Mouse (Mus musculus) G1E (cell line): Measurements from ENCODE around the gene Ugdh. TPM values are rescaled to one million over a fixed set of nuclear protein-coding genes. Genes with fewer than 3 reads are reported as not detected.

Experiments used
- ATAC-seq: 2 replicates; pipeline ENCODE4 v1.8.0; 2016; ENCODE audit warnings: mild to moderate bottlenecking; ENCODE audit not compliant: insufficient number of reproducible peaks, poor library complexity, low FRiP score, severe bottlenecking; ENCODE audit errors: extremely low read depth
- DNase-seq: peaks from one replicate; pipeline ENCODE4 v3.0.0; 2012; ENCODE audit warnings: low spot score
- H3K27me3 ChIP-seq: 2 replicates; pipeline ENCODE4 v1.6.1; 2012; ENCODE audit warnings: mild to moderate bottlenecking, low read length, inconsistent platforms; ENCODE audit not compliant: insufficient read depth
- H3K36me3 ChIP-seq: replicated peaks from 2 replicates; pipeline ENCODE3; 2012; ENCODE audit warnings: mild to moderate bottlenecking, inconsistent platforms
- H3K4me1 ChIP-seq: 2 replicates; pipeline ENCODE4 v1.6.1; 2012; ENCODE audit warnings: low read depth, low read length, inconsistent platforms, mixed read lengths; ENCODE audit not compliant: insufficient read depth
- H3K4me3 ChIP-seq: 2 replicates; pipeline ENCODE4 v1.5.1; 2012; ENCODE audit warnings: low read depth, mild to moderate bottlenecking, inconsistent platforms, low read length, moderate library complexity, mixed read lengths
- H3K9me3 ChIP-seq: replicated peaks from 2 replicates; pipeline ENCODE4 v1.6.1; 2012; ENCODE audit warnings: inconsistent platforms
- CTCF ChIP-seq: IDR thresholded peaks from 2 replicates; pipeline ENCODE4 v1.5.1; 2012; ENCODE audit warnings: low read depth, low read length, inconsistent platforms, mixed read lengths
- GATA1 ChIP-seq: IDR thresholded peaks from 2 replicates; pipeline ENCODE4 v1.6.1; 2012; ENCODE audit warnings: borderline replicate concordance, low read length, inconsistent platforms, mixed read lengths
- GATA2 ChIP-seq: IDR thresholded peaks from 2 replicates; pipeline ENCODE4 v1.6.1; 2012; ENCODE audit warnings: low read depth, low read length, inconsistent platforms, borderline replicate concordance
- POLR2AphosphoS5 ChIP-seq: IDR thresholded peaks from 2 replicates; pipeline ENCODE4 v1.6.1; 2012; ENCODE audit warnings: low read depth, low read length, inconsistent platforms; ENCODE audit not compliant: insufficient replicate concordance
- TAL1 ChIP-seq: conservative IDR thresholded peaks from 2 replicates; pipeline ENCODE4 v1.6.1; 2012; ENCODE audit warnings: low read depth, low read length, inconsistent platforms, mixed read lengths
- polyA plus RNA-seq: library from polyadenylated mRNA; stranded (reverse); fragments of >175 nt; gene quantifications from 2 replicates; pipeline ENCODE4 v1.2.3, GENCODE M21; 2012
- total RNA-seq, 2 experiments: library from RNA; stranded (forward) in 1 of 2; stranded (reverse) in 1 of 2; fragments of 200-1000 nt in 1 of 2; fragments of >200 nt in 1 of 2; fragmentation: Nextera tagmentation in 1 of 2; gene quantifications; 2 replicates each; pipeline ENCODE4 v1.2.3; 2014 to 2017

Gene Ugdh
- total and polyA plus RNA-seq, 3 experiments = 2.7 to 43.7 (median 21.5) TPM

- 0 out of 2 replicates have a peak, but pooled peaks have one; percentile 15 for ATAC-seq
- no peaks in the 10 kb centered on the region for H3K4me1 ChIP-seq
- H3K27me3 ChIP-seq = no peaks in the 10 kb centered on the region
- TF ChIP-seq TAL1 (no peak), GATA2 (no peak), GATA1 (no peak), POLR2AphosphoS5 (no peak), CTCF (peak; percentile 94)
- peaks cover 91% of the 10 kb centered on the region for H3K36me3 ChIP-seq
- peak; percentile 39 for DNase-seq
- no peaks in the 10 kb centered on the region for H3K9me3 ChIP-seq
- H3K4me3 ChIP-seq = no peak overlapping the region
These were observed 34.3 kb downstream of the Ugdh start for GRCm38 (mm10) chr5:65401251-65401994.

- Histone ChIP-seq H3K4me1 (peaks cover 13% of the 10 kb centered on the region; the same call in 1 of the 2 replicates), H3K27me3 (no peaks in the 10 kb centered on the region), H3K36me3 (peaks cover 74% of the 10 kb centered on the region), H3K4me3 (no peak overlapping the region), H3K9me3 (no peaks in the 10 kb centered on the region)
- TF ChIP-seq TAL1 (no peak), GATA1 (no peak), POLR2AphosphoS5 (no peak), CTCF (no peak), GATA2 (no peak)
- DNase-seq (no peak), ATAC-seq (no peak)
These were observed 41.3 kb downstream of the Ugdh start for GRCm38 (mm10) chr5:65394425-65394824.

DNA sequence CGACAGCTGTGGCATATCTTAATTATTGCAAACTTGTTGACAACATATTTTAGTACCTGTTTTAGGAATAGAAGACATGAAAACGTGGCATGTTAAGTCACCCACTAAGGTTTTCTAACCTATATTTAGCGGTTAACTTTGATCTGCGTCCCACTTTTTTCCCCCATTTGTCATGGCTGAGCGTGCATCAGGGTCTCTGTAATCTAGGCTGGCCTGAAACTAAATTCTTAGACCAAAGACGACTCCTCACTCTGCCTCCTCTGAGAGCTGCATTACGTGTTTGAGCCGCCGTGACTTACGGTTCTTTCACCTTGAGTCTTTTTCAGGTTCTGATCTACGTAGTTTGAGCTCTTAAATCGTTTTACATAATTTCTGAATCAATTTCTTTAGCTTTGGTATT, 44.0 kb downstream of the Ugdh start:
- H3K4me1 ChIP-seq = peaks cover 30% of the 10 kb centered on the region
- no peak for TF ChIP-seq GATA1
- TF ChIP-seq CTCF = no peak
- no peak for TF ChIP-seq GATA2
- no peak for TF ChIP-seq TAL1
- TF ChIP-seq POLR2AphosphoS5 = no peak
- DNase-seq (no peak), ATAC-seq (no peak)
- no peaks in the 10 kb centered on the region for H3K9me3 ChIP-seq
- H3K27me3 ChIP-seq = no peaks in the 10 kb centered on the region
- H3K4me3 ChIP-seq = peak overlapping the region; percentile 98
- peaks cover 75% of the 10 kb centered on the region for H3K36me3 ChIP-seq

DNA sequence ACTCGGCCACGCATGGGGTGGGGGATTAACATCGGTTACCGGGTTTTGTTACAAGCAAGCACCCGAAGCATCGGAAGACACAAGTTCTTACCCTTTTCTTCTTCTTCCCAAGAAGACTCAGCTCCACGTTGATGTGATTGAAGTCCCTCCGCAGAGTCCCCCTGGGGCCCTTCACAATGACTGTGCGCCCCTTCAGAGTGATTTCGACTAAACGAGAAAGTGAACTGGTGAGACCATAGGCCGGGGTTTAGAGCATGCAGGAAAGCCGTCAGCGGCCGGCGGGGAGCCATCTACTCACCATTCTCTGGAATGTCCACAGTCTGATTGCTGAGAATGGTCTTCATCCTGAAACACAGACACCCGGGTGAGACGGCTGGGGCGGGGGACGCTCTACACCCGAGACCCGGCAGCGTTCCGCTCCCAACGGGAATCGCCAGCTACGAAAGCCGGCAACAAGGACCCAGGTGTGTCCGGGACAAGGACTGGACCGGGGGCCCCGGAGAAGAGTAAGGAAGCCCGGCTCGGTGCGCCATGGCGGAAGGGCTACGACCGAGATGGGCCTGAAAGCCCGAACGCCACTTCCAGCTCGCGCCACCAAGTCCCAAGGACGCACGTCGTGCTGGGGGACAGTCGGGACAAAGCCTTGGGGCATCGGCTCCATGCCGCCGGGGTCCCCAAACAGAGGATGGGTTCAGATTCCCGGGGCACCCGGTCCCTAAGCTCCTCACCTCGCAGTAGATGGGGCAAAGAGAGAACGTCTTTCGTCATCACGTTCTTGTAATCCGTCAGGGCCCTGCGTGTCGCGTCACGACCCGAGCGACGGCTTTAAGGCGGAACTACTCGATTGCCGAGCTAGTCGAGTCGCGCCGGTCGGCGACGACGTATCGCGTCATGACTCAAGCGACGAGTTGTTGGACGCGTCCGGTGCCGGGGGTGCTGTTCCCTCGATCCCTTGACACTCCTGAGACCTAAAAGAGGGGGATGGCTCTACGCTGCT, 44.8 kb downstream of the Ugdh start, which contains the start of the genes Rpl9 and Lias:
TSS of gene Rpl9 (minus strand) at position 797 of the 997 bp plus-strand sequence.
TSS of gene Lias (plus strand) at position 850 of the 997 bp plus-strand sequence.
- peaks cover 69% of the 10 kb centered on the region for H3K36me3 ChIP-seq
- no peaks in the 10 kb centered on the region for H3K27me3 ChIP-seq
- TF ChIP-seq CTCF = no peak
- peak within 1 kb of the TSS; percentile 98 for H3K4me3 ChIP-seq
- H3K4me1 ChIP-seq = peaks cover 30% of the 10 kb centered on the region
- no peaks in the 10 kb centered on the region for H3K9me3 ChIP-seq
- peak; percentile 74 for DNase-seq
- peak; percentile 87 for ATAC-seq

DNA sequence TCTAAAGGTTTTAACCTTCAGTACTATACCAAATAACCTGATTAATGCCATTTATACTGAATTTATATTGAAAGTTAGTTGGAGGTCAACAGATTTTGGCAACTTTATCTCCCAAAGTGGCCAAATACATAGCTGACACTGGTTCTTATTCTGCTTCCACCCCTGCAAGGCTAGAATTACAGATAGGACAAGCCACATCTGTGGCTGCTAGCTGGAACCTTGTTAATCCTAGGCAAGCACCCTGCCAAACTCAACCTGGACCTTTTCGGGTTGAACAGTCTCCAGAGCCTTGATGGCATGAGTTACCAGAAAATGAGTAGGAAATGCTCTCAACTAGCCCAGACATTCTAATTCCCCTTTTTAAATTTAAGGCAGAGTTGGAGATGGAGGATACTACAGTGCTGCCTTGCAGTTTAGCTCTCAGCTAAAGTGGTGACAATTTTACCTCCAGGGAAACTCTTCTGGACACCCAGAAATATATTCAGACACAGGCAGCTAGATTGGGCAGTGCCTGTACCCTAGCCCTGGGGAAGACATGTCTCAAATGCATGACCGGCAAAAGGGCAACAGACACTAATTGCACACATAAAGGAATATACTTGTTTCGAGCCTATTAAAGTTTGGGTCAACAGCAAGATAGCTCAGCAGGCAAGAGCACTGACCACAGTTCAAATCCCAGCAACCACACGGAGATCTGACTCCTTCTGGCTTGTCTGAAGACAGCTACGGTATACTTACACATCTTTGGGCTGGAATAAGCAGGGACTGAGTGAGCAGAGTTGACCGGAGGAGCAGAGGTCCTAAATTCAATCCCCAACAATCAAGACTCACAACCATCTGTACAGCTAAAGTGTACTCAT, 48.5 kb downstream of the Ugdh start:
- peaks cover 17% of the 10 kb centered on the region for H3K4me1 ChIP-seq
- DNase-seq (no peak), ATAC-seq (no peak)
- no peaks in the 10 kb centered on the region for H3K9me3 ChIP-seq
- no peaks in the 10 kb centered on the region for H3K27me3 ChIP-seq
- no peak for TF ChIP-seq GATA2
- no peak for TF ChIP-seq CTCF
- TF ChIP-seq POLR2AphosphoS5 = peak; percentile 50; the same call in 1 of the 2 replicates
- no peak overlapping the region for H3K4me3 ChIP-seq
- peaks cover 40% of the 10 kb centered on the region for H3K36me3 ChIP-seq

DNA sequence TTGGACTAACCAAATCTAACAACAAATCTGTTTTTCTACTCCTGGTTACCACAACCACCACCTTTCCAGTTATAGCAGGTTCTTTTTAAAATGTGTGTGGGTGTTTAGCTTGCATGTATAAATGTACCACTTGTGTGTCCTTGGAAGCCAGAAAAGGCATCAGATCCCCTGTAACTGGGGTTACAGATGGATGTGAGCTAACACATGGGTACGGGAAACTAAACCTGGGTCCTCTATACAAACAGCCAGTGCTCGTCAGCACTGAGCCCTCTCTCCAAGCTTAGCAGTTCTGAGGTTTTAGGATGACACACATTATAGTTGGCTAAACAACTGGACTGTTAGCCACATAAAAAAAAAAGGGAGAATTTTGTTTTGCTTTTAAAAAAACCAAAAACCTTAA, 50.0 kb downstream of the Ugdh start:
- DNase-seq (no peak), ATAC-seq (no peak)
- Histone ChIP-seq H3K4me1 (peaks cover 17% of the 10 kb centered on the region), H3K36me3 (peaks cover 37% of the 10 kb centered on the region), H3K27me3 (no peaks in the 10 kb centered on the region), H3K4me3 (no peak overlapping the region), H3K9me3 (no peaks in the 10 kb centered on the region)
- no peak for TF ChIP-seq GATA2
- no peak for TF ChIP-seq TAL1
- no peak for TF ChIP-seq CTCF
- TF ChIP-seq GATA1 = no peak
- TF ChIP-seq POLR2AphosphoS5 = no peak
